Mouse (Mus musculus) c-Kit-positive CD71-positive TER-119-positive erythroid progenitor cells, embryonic 14.5 days (primary cell): Measurements from ENCODE around the gene Gm10031.
A peak's percentile ranks its signal among the peaks of the same experiment; 100 is the strongest.

ENCODE experiments used
- DNase-seq: peaks from one replicate; pipeline ENCODE4 v3.0.0-alpha.2; 2013; ENCODE audit warnings: low spot score

The Gm10031 gene

DNA sequence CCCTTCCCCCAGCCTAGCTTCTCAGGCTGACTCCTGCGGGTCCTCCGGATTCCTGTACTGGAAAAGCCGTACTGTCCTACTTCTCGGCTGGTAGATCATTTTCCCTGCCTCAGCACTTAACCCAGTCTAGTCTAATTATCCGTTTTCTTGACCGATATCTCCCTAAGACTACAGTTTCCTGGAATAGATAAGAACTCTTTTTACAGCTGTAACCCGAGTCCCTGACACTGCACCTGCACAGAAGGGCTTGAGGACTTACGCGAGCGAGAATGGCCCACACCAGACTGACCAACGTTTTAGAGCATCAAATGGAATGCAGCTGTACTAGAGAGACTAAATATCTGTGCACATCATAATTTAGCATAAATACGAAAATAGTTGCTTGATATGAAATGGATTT, 20.2 kb downstream of the Gm10031 start:
- no peak for DNase-seq

DNA sequence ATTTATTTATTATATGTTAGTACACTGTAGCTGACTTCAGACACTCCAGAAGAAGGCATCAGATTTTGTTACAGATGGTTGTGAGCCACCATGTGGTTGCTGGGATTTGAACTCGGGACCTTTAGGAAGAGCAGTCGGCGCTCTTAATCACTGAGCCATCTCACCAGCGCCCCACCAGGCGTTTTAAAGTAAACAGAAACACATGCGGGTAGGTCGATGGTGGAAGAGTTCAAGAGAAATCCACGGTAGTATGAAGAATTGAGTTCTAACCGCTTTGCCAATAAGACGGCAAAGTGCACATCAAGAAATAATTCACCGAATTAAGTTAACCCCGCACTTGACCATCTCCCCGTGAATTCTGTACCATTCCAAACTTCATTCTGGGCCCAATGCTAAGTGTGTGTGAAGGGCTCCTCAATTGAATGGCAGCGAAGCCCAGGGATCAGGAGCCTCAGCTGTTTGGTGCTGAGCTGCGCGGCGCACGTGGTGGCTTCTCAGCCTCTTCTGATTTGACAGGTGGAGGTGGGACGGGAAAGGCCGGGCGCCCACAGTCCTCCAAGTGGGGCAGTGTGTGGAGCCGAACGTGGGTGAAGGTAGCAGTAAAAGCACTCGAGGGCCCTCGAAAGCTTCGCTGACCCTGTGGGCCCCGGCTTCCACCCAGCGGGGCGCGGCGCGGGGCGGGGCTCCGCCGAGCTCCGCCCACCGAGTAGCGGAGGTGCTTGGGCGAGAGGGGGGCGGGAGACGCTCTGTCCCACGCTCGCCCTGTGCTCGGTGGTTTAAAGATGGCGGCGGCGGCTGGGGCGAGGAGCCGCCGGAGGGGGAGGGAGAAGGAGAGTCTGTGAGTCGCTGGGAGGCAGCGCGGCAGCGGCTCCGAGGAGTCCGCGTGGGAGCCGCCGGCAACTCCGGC, 34.5 kb downstream of the Gm10031 start, which contains the start of gene Abl2:
TSS of gene Abl2 (plus strand) at position 763 of the 907 bp plus-strand sequence.
- DNase-seq = peak; percentile 82

DNA sequence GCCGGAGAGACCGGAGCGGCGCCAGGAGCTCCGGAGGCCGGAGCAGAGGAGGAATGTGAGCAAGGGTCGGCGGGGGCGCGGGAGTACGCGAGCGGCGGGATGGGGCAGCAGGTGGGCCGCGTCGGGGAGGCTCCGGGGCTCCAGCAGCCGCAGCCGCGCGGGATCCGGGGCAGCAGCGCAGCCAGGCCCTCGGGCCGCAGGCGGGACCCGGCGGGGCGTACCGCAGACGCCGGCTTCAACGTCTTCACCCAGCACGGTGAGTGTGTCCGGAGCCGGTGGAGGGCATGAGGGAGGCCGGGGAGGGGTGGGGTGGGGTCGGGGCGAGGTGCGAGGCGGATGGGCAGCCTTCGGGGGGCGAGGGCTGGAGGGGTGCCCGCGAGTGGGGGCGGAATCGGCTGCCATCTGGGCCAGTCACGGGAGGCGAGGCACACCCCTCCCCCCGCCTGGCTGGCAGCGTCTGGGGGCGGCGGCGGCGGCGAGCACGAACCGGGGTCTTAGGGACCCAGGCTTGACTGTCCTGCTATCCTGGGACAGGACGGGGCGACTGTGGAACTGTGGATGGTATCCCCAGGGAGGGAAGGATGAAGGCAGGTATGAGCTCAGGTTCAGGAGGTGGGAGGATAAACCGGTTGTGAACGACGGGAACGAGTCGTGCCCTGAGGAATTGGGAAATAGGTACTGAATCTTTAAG, 35.3 kb downstream of the Gm10031 start:
- DNase-seq = peak; percentile 21

DNA sequence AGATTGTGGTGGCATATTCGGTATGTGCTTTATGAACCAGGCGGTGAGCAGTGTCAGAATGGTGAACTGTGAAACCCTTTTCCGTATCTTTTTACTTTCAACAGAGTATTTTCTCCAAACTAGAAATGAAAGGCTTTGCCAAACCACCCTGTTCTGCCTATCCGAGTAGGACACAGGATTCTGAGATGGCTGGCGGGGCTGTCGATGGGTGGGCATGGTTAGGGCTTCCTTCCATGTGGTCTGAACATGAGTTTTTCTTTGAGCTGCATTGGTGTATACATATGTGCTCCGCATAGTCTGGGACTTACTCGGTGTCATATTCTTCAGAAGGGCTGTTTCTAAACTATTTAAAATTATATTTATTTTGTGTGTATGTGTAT, 35.8 kb downstream of the Gm10031 start:
- no peak for DNase-seq

DNA sequence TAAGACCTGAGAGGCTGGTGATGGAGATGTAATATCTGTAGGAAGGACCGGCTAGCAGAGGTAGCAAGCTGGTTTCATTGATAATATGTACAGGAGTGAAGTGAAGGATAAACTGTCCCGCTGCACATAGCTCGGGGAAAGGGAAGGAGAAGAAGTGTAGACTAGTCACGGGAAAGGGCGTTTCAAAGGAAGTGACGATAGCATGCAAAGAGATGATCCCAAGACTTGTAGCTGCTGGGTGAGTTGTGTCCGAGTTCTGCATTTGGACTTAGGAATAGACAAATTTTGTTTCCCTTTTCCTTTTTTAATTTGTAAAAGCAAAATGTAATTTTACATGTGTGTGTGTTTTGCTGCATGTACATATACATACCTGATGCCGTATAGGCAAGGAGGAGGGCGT, 36.7 kb downstream of the Gm10031 start:
- no peak for DNase-seq

DNA sequence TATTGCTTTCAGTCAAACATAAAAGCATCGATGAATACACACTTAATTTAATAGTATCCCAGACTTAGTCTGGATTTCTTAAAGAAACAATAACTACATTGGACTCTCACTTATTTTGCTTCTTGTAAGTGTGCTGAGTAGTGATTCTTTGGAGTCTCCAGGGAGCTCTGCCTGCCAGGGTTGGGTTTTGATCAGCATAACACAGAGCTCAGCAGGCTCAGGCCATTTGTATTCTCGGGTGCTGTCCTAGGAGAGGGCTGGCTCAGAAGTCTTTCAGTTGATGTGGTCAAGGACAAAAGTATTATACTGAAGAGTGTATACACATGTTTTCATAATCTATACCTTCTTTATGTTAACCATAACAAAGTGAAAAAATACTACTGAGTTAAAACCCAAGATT, 41.5 kb downstream of the Gm10031 start:
- DNase-seq = no peak

DNA sequence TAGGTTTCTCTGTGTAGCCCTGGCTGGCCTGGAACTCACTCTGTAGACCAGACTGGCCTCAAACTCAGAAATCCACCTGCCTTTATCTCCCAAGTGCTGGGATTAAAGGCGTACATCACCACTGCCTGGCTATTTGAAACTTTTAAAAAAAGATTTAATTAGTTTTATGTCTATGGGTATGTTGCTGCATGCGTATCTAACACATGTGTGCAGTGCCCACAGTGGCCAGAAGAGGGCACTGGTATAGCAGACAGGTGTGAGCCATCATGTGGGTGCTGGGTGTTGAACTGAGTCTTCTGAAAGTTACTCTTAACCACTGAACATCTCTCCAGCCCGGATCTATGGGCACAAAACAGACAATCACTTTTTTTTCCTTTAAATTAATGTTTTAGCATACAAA, 42.3 kb downstream of the Gm10031 start:
- DNase-seq = peak; percentile 49

DNA sequence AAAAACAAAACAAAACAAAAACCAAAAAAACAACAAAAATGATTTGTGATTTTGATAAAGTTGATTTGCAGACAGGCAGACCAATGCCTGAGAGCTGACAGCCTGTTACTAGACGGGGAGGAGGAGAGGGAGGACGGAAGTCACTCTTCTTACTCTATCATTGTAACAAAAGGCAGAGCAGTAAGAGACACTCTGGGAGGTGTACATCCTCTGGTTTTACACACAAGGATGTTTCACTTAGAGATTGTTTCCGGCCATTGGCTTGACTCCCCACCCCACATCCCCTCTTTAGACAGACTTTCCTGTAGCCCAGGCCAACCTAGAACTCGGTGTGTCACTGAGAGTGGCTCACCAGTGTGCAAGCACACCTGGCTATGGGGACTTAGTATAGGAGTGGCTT, 45.8 kb downstream of the Gm10031 start:
- DNase-seq = no peak

DNA sequence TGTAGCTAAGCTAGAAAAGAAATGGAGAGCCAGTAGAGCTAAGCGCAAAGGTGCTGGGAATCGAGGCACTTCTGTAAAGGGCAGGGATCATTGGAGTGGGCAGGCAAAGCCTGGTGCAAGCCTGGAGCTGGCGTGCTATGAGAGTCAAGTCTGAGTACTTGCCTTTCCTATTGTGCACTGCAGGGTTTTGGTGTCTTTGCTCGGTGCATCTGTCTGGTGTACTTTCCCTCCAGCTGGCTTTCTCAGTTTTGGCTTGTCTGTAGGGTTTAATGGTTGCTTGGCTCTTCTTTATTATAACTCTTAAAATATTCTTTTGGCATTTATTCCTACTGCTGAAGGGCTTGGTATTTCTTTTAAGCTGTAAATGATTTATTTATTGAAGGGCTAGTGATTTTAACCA, 49.1 kb downstream of the Gm10031 start:
- DNase-seq = no peak
